Mouse (Mus musculus): ENCODE data around the gene Tmem62.
A peak's percentile ranks its signal among the peaks of the same experiment; 100 is the strongest.
"Not testable (repeated sequence)": the region's sequence is repeated elsewhere in the genome, so short reads cannot be mapped to it uniquely, and the experiment has no call there.

The Tmem62 gene

DNA sequence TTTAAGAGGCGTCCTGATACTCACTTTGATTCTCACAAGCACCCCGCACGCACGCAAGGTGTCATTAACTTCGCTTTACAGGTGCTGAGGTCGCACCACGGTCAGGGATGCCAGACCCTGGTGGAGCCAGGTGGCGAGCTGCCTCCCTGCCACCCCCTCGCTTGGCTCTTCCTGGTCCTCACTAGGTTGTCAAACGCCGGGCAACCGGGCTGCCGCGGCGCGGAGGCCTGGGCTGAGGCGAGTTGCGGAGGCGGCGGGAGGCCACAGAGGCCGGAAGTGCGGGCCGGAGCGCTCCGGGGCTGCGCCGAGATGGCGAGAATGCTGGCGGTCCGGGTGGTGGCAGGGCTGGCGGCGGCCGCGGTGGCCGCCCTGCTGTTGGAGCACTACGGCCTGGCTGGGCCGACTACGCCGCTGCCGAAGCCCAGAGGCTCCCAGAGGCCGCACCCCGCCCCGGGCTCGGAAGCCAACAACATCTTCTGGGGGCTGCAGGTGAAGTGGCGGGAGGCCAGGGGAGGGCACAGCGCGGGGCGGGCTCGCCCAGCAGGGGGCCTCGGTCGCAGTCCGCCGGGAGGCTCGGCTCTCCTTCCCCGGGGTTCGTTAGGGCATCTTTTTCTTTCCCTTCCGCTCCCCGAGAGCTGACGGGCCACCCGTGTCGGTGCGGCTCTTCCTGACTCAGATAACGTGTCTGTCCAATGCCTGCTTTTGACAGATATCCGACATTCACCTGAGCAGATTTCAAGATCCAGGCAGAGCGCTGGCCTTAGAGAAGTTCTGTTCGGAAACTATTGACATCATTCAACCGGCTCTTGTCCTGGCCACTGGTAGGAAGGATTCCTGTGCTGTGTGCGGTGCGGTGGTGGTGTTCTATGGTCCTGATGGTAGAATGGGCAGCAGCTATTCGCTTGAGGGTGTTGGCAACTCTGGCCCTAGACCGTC is at the start of gene Tmem62:
Gene Tmem62 (plus strand): TSS at position 28 of the 936 bp plus-strand sequence.
- DNase-seq (ENCODE audit: low spot score): peak; percentile 56

DNA sequence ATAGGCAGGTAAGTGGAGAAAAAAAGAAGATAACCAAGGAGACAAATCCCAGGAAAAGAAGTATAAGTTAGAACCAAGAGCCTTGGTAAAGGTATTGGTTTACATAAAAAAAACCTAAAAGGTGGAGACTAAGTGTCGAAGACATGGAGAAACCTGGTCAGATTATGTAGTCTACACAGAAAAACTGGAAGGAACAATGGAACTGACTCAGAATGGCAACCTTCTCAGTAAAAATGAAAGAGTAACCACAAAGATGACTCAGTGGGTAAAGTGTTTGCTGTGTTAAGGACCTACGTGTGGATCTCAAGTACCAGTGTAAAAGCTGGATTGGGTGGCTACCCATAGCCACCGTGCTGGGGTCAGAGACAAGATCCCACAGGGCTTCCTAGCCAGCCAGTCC is 43.8 kb upstream of the Tmem62 start:
- no peak for DNase-seq (ENCODE audit: low spot score)

DNA sequence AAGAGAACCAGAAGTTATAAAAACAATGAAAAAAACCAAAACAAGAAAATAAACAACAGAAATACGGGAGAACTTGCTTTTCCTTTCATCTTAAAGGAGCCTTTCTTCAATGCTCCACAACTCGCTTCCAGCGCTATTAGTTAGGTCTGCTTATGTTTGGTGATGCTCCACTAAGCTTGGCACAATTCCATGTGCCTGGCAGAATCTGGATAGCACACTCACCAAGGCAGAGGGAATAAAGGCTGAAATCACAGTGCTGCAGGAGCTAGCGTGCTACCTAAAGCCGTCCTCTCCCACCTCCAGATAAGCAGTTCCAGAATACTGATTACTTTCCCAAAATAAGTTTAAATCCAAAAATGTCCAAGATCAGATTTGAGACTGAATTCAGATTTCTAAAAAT is 25.6 kb upstream of the Tmem62 start:
- DNase-seq (ENCODE audit: low spot score): no peak

- no peak for DNase-seq (ENCODE audit: low spot score)
Measured at GRCm38 (mm10) chr2:120952176-120952938, 24.5 kb upstream of the Tmem62 start.

- DNase-seq (ENCODE audit: low spot score): no peak
Measured at GRCm38 (mm10) chr2:120959363-120959762, 17.5 kb upstream of the Tmem62 start.

GRCm38 (mm10) chr2:120959827-120960226 is 17.0 kb upstream of the Tmem62 start:
- no peak for DNase-seq (ENCODE audit: low spot score)

- no peak for DNase-seq (ENCODE audit: low spot score)
Measured at GRCm38 (mm10) chr2:120960261-120960660, 16.6 kb upstream of the Tmem62 start.

DNA sequence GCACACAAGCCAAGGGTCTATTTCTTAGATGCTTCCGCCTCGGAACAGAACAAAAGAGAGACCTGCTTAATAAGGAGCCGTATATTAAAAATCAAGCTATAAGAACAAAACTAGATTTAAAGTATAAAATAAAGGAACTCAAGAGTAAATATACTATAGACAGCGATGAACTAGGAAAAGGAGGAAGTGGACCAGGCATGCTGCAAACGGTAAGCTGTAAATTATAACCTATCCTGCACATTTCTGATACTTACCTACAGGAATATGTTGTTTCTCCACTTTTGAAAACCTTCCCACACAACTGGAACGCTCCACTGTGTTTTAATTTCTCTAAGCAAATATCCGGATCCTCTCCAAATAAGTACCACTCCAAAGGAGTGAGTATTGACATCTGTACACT is 13.7 kb upstream of the Tmem62 start:
- no peak for DNase-seq (ENCODE audit: low spot score)

DNA sequence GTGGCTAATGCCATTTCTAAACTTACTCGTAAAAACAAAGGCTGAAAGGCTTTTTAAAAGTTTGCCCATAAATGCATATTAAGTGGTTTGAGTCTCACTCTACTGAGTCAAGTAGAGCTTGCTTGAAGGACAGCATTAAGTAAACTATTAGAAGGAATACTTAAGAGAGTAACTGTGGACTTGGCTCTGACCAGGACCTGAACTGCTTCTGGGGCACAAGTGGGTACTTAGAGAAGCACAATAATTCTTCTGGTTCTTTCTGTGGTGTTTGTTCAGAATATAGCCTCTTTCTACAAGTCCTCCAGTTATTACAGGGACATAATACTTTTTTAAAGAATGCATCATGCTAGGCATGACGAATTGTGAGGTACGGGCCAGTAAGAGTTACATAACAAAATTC is 11.3 kb upstream of the Tmem62 start:
- no peak for DNase-seq (ENCODE audit: low spot score)

DNA sequence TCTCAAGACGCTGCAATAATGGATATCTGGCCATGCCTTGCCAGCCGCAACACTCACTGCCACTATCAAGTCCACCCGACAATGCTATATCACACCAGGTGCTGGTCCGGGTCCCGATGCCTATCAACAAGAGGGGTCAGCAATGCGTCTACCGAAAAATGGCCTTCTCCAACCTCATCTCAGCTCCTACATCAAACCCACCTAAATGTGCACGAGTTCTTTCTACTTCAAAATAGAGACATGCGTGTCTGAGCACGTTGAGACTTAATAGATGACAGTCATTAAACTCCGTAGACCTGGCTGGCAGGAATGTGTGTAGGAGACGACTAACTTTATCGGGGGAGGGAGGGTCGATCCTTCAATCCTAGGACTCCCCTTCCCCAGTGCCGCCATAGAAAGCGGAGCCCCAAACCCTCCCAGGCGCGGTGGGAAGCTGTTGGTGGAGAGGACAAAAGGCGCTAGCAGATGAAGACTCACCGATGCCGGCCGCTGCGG is 6.7 kb upstream of the Tmem62 start:
- no peak for DNase-seq (ENCODE audit: low spot score)

GRCm38 (mm10) chr2:120970559-120971080 is 6.2 kb upstream of the Tmem62 start, which contains the start of gene Ubr1:
Gene Ubr1, minus strand, starts transcription at chr2:120970715.
- DNase-seq (ENCODE audit: low spot score): peak; percentile 64

- no peak for DNase-seq (ENCODE audit: low spot score)
Measured at GRCm38 (mm10) chr2:120971766-120972165, 5.1 kb upstream of the Tmem62 start.

- DNase-seq (ENCODE audit: low spot score): not testable (repeated sequence)
Measured at GRCm38 (mm10) chr2:120972257-120972656, 4.6 kb upstream of the Tmem62 start.

GRCm38 (mm10) chr2:120972964-120973363 is 3.9 kb upstream of the Tmem62 start:
- DNase-seq (ENCODE audit: low spot score): no peak

DNA sequence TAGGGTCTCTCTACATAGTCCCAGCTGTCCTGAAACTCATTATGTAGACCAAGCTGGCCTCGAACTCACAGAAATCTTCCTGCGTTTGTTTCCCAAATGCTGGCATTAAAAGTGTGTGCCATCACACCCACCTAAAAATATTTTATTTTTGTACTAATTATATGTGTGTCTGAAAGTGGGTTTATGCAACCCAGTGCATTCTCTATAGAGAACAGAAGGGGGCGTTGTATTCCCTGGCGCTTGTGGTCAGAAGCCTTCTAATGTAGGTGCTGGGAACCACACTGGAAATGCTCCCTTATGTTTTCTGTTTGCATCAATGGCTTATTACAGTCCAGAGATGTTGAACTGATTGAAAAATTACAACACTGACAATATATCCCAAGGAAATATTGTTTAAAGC is 509 bp upstream of the Tmem62 start:
- no peak for DNase-seq (ENCODE audit: low spot score)

GRCm38 (mm10) chr2:120977926-120978692 is 1.3 kb downstream of the Tmem62 start:
- no peak for DNase-seq (ENCODE audit: low spot score)

DNA sequence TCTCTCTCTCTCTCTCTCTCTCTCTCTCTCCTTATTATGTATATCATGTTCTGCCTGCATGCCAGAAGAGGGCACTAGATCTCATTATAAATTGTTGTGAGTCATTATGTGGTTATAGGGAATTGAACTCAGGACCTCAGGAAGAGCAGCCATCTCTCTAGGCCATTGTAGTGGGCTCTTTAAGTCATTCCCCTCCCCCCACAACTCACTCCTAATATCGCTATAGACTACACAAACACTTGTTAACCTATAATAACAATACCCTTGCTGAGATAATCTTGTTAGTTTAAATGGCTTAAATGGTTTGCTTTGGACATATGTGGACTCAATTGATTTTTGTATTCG is 1.8 kb downstream of the Tmem62 start:
- no peak for DNase-seq (ENCODE audit: low spot score)

- no peak for DNase-seq (ENCODE audit: low spot score)
Measured at GRCm38 (mm10) chr2:120979819-120980218, 3.0 kb downstream of the Tmem62 start.

DNA sequence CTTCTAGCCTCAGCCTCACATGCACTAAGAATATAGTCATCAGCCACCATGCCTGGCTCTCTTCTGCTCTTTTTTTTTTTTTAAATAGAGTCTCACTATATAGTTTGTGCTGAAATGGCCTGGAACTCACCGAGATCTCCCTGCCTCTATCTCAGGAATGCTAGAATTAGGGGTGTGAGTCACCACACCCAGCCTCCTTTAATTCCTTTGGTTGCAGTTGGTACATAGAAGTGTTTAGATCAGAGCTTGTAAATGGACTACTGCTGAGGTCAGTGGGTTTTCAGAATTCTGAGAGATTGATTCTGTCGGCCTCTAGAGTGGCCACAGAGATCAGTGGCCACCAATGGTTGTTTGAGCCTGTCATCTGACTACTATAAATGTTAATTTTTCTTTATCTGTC is 4.0 kb downstream of the Tmem62 start:
- no peak for DNase-seq (ENCODE audit: low spot score)

GRCm38 (mm10) chr2:120983611-120984010 is 6.8 kb downstream of the Tmem62 start:
- no peak for DNase-seq (ENCODE audit: low spot score)

DNA sequence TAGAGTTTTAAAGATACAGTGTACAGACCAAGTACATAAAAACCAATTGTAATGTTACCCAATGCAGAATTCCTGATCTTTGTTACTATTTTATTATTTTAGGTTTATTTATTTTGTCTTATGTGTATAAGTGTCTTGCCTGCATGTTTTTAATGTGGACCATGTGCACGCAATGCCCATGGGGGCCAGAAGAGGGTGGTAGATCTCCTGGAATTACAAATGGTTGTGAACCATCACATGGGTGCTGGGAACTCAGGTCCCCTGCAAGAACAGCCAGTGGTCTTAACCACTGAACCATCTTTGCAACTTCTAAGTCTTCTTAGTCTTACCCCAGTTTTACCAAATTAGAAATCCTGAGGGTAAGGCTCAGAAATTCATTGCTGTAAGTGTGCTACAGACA is 8.4 kb downstream of the Tmem62 start:
- no peak for DNase-seq (ENCODE audit: low spot score)

GRCm38 (mm10) chr2:120991196-120991595 is 14.4 kb downstream of the Tmem62 start:
- DNase-seq (ENCODE audit: low spot score): no peak
